ENCODE assay signal across 8 mouse cellular contexts in genomic region chr11:70645461-70646258, GRCm38 (mm10). TPM values are rescaled to one million over a fixed set of nuclear protein-coding genes. Genes with fewer than 3 reads are reported as not detected.
A peak's percentile ranks its signal among the peaks of the same experiment; 100 is the strongest.
DNase-seq lines count a peak whose midpoint lies in the region; ATAC-seq and TF ChIP-seq lines count a peak whose summit lies in the region.

No protein-coding gene starts in this region.

- ATAC-seq in heart, embryonic 14.5 days (ENCODE audit: insufficient number of reproducible peaks, insufficient read depth, low FRiP score, low read depth) = no peak
- no peak for ATAC-seq in liver, embryonic 14.5 days (ENCODE audit: insufficient read depth)
- ATAC-seq in activated CD4-positive, CD25-positive, alpha-beta regulatory T cell, adult 4 months = no peak

- H3K4me2 ChIP-seq in heart, embryonic 14.5 days (ENCODE audit: low read length) = peak overlapping the region; percentile 90
- peak overlapping the region; percentile 97 for H3K4me2 ChIP-seq in liver, embryonic 14.5 days (ENCODE audit: low read depth)

- peak overlapping the region; percentile 96 to 97 for H3K27ac ChIP-seq in heart, embryonic 14.5 days (replicated peaks in 1 of 2; ENCODE audit: control insufficient read depth in 1 of 2, insufficient read depth in 1 of 2, low read depth in 2 of 2, low read length in 2 of 2)
- peak overlapping the region; percentile 53 for H3K27ac ChIP-seq in liver, embryonic 14.5 days

- peaks cover 61% of the 10 kb centered on the region for H3K36me3 ChIP-seq in E14TG2a.4 (ENCODE audit: insufficient read depth, low read length)
- H3K36me3 ChIP-seq in heart, embryonic 14.5 days (ENCODE audit: control insufficient read depth, insufficient read depth, low read length) = peaks cover 59% of the 10 kb centered on the region
- H3K36me3 ChIP-seq in liver, embryonic 14.5 days (replicated peaks; ENCODE audit: control insufficient read depth, insufficient read depth, low read depth) = peaks cover 26% of the 10 kb centered on the region

- WGBS in heart, embryonic 14.5 days = 71% methylated on average over 12 of the region's 12 CpGs
- 80% methylated on average over 12 of the region's 12 CpGs for WGBS in liver, embryonic 14.5 days (ENCODE audit: insufficient replicate concordance)

- H3K9ac ChIP-seq in heart, embryonic 14.5 days (ENCODE audit: low read length) = peak overlapping the region; percentile 99
- peak overlapping the region; percentile 79 for H3K9ac ChIP-seq in liver, embryonic 14.5 days (replicated peaks)

- no peak for TF ChIP-seq CTCF in E14TG2a.4 (conservative IDR thresholded peaks at IDR 0.05; ENCODE audit: low read length)
- no peak for TF ChIP-seq CTCF in liver, embryonic 14.5 days (IDR thresholded peaks at IDR 0.05; ENCODE audit: low read depth)

- DNase-seq in cerebellum, adult 9-11 months = peak; percentile 60
- no peak for DNase-seq in cerebellum, postnatal 36 days
- no peak for DNase-seq in liver, embryonic 14.5 days (ENCODE audit: low read depth in 3 of 3, low spot score in 3 of 3)
- no peak for DNase-seq in spleen, postnatal 14 days (ENCODE audit: low spot score in 2 of 2)
- no peak for DNase-seq in layer of hippocampus, adult 18-20 months (ENCODE audit: low spot score in 2 of 2)

- H3K4me1 ChIP-seq in E14TG2a.4 (replicated peaks; ENCODE audit: low read depth, low read length) = peaks cover 48% of the 10 kb centered on the region
- peaks cover 10 to 31% of the 10 kb centered on the region in 2 experiments for H3K4me1 ChIP-seq in heart, embryonic 14.5 days (ENCODE audit: control insufficient read depth in 2 of 2, insufficient read depth in 2 of 2, low read length in 2 of 2)
- H3K4me1 ChIP-seq in liver, embryonic 14.5 days (replicated peaks; ENCODE audit: control insufficient read depth in 2 of 2, insufficient read depth in 2 of 2, low read length in 1 of 2) = peaks cover 25 to 36% of the 10 kb centered on the region in 2 experiments

- H3K27me3 ChIP-seq in E14TG2a.4 (ENCODE audit: insufficient read depth, low read length) = no peaks in the 10 kb centered on the region
- H3K27me3 ChIP-seq in heart, embryonic 14.5 days (ENCODE audit: control insufficient read depth, insufficient read depth, low read length) = no peaks in the 10 kb centered on the region
- no peaks in the 10 kb centered on the region for H3K27me3 ChIP-seq in liver, embryonic 14.5 days (ENCODE audit: control insufficient read depth, insufficient read depth, low read length)

- peak overlapping the region; percentile 92 for H3K4me3 ChIP-seq in E14TG2a.4 (replicated peaks; ENCODE audit: low read length)
- H3K4me3 ChIP-seq in heart, embryonic 14.5 days (ENCODE audit: control insufficient read depth in 1 of 2, insufficient read depth in 1 of 2, low read depth in 1 of 2, low read length in 2 of 2) = peak overlapping the region; percentile 66 to 95
- H3K4me3 ChIP-seq in liver, embryonic 14.5 days (ENCODE audit: insufficient read depth in 1 of 2, low read depth in 2 of 2, low read length in 2 of 2) = peak overlapping the region; percentile 61 to 93

- TF ChIP-seq EP300 in liver, embryonic 14.5 days (IDR thresholded peaks at IDR 0.05; ENCODE audit: low read depth) = no peak

- H3K9me3 ChIP-seq in E14TG2a.4 (ENCODE audit: low read length) = peaks cover 19% of the 10 kb centered on the region
- H3K9me3 ChIP-seq in heart, embryonic 14.5 days (ENCODE audit: control insufficient read depth, low read length) = no peaks in the 10 kb centered on the region
- no peaks in the 10 kb centered on the region for H3K9me3 ChIP-seq in liver, embryonic 14.5 days (ENCODE audit: control insufficient read depth, low read length)

RNA-seq across cellular contexts. Expression of gene Rnf167, which starts 1.4 kb away (rescaled TPM):
- polyA plus RNA-seq in heart, embryonic 14.5 days (2014; fragmentation: Nextera tagmentation; extraction: Ambion mirVana) = 73.2 and 75.9 TPM in 2 replicates
- 47.7 and 48.4 TPM in 2 replicates for polyA plus RNA-seq in liver, embryonic 14.5 days (2012; rRNA removed)
- 56.0 and 66.9 TPM in 2 replicates for polyA plus RNA-seq in liver, embryonic 14.5 days (2014; fragmentation: Nextera tagmentation; extraction: Ambion mirVana)
- 100 to 1,000 TPM; 281 to 288 TPM for polyA plus RNA-seq in activated CD4-positive, CD25-positive, alpha-beta regulatory T cell, adult 4 months (2017; shearing (Covaris generic))
- 10 to 100 TPM; 88.7 to 91.8 TPM for total RNA-seq in layer of hippocampus, adult 18-20 months (2021)

RNA-seq across cellular contexts. Expression of gene Slc25a11, which starts 1.6 kb away (rescaled TPM):
- polyA plus RNA-seq in heart, embryonic 14.5 days (2014; fragmentation: Nextera tagmentation; extraction: Ambion mirVana) = 290 and 303 TPM in 2 replicates
- 39.0 and 43.9 TPM in 2 replicates for polyA plus RNA-seq in liver, embryonic 14.5 days (2012; rRNA removed)
- 60.8 and 67.8 TPM in 2 replicates for polyA plus RNA-seq in liver, embryonic 14.5 days (2014; fragmentation: Nextera tagmentation; extraction: Ambion mirVana)
- polyA plus RNA-seq in activated CD4-positive, CD25-positive, alpha-beta regulatory T cell, adult 4 months (2017; shearing (Covaris generic)) = 100 to 1,000 TPM in 1 of 2 experiments, 10 to 100 TPM in 1; 80.4 to 124 TPM
- 100 to 1,000 TPM; 121 to 123 TPM for total RNA-seq in layer of hippocampus, adult 18-20 months (2021)

RNA-seq across cellular contexts. Expression of gene Gp1ba, which starts 6.7 kb away (rescaled TPM):
- 0.74 and 1.2 TPM in 2 replicates for polyA plus RNA-seq in heart, embryonic 14.5 days (2014; fragmentation: Nextera tagmentation; extraction: Ambion mirVana)
- 4.5 TPM in 2 replicates for polyA plus RNA-seq in liver, embryonic 14.5 days (2012; rRNA removed)
- 7.6 and 9.1 TPM in 2 replicates for polyA plus RNA-seq in liver, embryonic 14.5 days (2014; fragmentation: Nextera tagmentation; extraction: Ambion mirVana)
- under 1 TPM; 0.17 to 0.52 TPM for polyA plus RNA-seq in activated CD4-positive, CD25-positive, alpha-beta regulatory T cell, adult 4 months (2017; shearing (Covaris generic))
- not detected for total RNA-seq in layer of hippocampus, adult 18-20 months (2021)

RNA-seq across cellular contexts. Expression of gene Pfn1, which starts 8.8 kb away (rescaled TPM):
- polyA plus RNA-seq in heart, embryonic 14.5 days (2014; fragmentation: Nextera tagmentation; extraction: Ambion mirVana) = 1,353 and 1,384 TPM in 2 replicates
- 421 and 438 TPM in 2 replicates for polyA plus RNA-seq in liver, embryonic 14.5 days (2012; rRNA removed)
- 957 and 1,007 TPM in 2 replicates for polyA plus RNA-seq in liver, embryonic 14.5 days (2014; fragmentation: Nextera tagmentation; extraction: Ambion mirVana)
- polyA plus RNA-seq in activated CD4-positive, CD25-positive, alpha-beta regulatory T cell, adult 4 months (2017; shearing (Covaris generic)) = 1,000 to 10,000 TPM; 3,856 to 4,120 TPM
- 100 to 1,000 TPM; 326 to 341 TPM for total RNA-seq in layer of hippocampus, adult 18-20 months (2021)

RNA-seq across cellular contexts. Expression of gene Eno3, which starts 11.3 kb away (rescaled TPM):
- 468 and 495 TPM in 2 replicates for polyA plus RNA-seq in heart, embryonic 14.5 days (2014; fragmentation: Nextera tagmentation; extraction: Ambion mirVana)
- polyA plus RNA-seq in liver, embryonic 14.5 days (2012; rRNA removed) = 3.4 and 3.7 TPM in 2 replicates
- 3.6 and 3.9 TPM in 2 replicates for polyA plus RNA-seq in liver, embryonic 14.5 days (2014; fragmentation: Nextera tagmentation; extraction: Ambion mirVana)
- polyA plus RNA-seq in activated CD4-positive, CD25-positive, alpha-beta regulatory T cell, adult 4 months (2017; shearing (Covaris generic)) = 10 to 100 TPM; 20.9 to 21.4 TPM
- total RNA-seq in layer of hippocampus, adult 18-20 months (2021) = 1 to 10 TPM; 6.0 to 9.9 TPM
